Mouse (Mus musculus) hindbrain, embryonic 10.5 days (tissue): ENCODE data around the gene Add3. TPM values are rescaled to one million over a fixed set of nuclear protein-coding genes. Genes with fewer than 3 reads are reported as not detected.

Experiments used
- DNase-seq: peaks from one replicate; pipeline ENCODE4 v3.0.0-alpha.2; 2017; ENCODE audit warnings: low spot score
- H3K27ac ChIP-seq: fragments of 300-500 bp; sonication (generic); 2 replicates; pipeline ENCODE4 v1.5.1; 2016; ENCODE audit warnings: mild to moderate bottlenecking, moderate library complexity
- H3K27me3 ChIP-seq: fragments of 300-500 bp; sonication (generic); 2 replicates; pipeline ENCODE4 v1.6.1; 2016; ENCODE audit warnings: mild to moderate bottlenecking; ENCODE audit not compliant: poor library complexity, insufficient read depth, severe bottlenecking
- H3K36me3 ChIP-seq: fragments of 300-500 bp; sonication (generic); 2 replicates; pipeline ENCODE4 v1.6.1; 2016; ENCODE audit warnings: mild to moderate bottlenecking, moderate library complexity
- H3K4me1 ChIP-seq: fragments of 300-500 bp; sonication (generic); replicated peaks from 2 replicates; pipeline ENCODE4 v1.6.1; 2016; ENCODE audit warnings: mild to moderate bottlenecking
- H3K4me3 ChIP-seq: fragments of 300-500 bp; sonication (generic); 2 replicates; pipeline ENCODE4 v1.5.1; 2016; ENCODE audit warnings: mild to moderate bottlenecking, moderate library complexity
- H3K9me3 ChIP-seq: fragments of 300-500 bp; sonication (generic); 2 replicates; pipeline ENCODE4 v1.6.1; 2016; ENCODE audit warnings: mild to moderate bottlenecking, moderate library complexity
- WGBS: fragments of 180-500 bp; shearing (Covaris S2); methylation state at CpG from one replicate; pipeline ENCODE4 v1.1.7; 2016; 5-methylcytosine and 5-hydroxymethylcytosine counted together
- polyA plus RNA-seq: library from polyadenylated mRNA; unstranded; fragments of >200 nt; fragmentation: Nextera tagmentation; extraction: Ambion mirVana; gene quantifications from 2 replicates; pipeline ENCODE4 v1.2.1, GENCODE M21; 2016

The Add3 gene
- polyA plus RNA-seq, 1 experiment from 2014 or later = 45.9 TPM

GRCm38 (mm10) chr19:53283742-53284141 lies 143.5 kb downstream of the Add3 start:
- WGBS = 87% methylated on average over 7 of the region's 7 CpGs
- H3K27me3 ChIP-seq = peaks cover 12% of the 10 kb centered on the region; the same call in 1 of the 2 replicates
- H3K4me1 ChIP-seq = peaks cover 24% of the 10 kb centered on the region
- H3K4me3 ChIP-seq = no peak overlapping the region
- H3K9me3 ChIP-seq = no peaks in the 10 kb centered on the region
- H3K36me3 ChIP-seq = no peaks in the 10 kb centered on the region
- no peak for DNase-seq
- H3K27ac ChIP-seq = no peak overlapping the region

DNA sequence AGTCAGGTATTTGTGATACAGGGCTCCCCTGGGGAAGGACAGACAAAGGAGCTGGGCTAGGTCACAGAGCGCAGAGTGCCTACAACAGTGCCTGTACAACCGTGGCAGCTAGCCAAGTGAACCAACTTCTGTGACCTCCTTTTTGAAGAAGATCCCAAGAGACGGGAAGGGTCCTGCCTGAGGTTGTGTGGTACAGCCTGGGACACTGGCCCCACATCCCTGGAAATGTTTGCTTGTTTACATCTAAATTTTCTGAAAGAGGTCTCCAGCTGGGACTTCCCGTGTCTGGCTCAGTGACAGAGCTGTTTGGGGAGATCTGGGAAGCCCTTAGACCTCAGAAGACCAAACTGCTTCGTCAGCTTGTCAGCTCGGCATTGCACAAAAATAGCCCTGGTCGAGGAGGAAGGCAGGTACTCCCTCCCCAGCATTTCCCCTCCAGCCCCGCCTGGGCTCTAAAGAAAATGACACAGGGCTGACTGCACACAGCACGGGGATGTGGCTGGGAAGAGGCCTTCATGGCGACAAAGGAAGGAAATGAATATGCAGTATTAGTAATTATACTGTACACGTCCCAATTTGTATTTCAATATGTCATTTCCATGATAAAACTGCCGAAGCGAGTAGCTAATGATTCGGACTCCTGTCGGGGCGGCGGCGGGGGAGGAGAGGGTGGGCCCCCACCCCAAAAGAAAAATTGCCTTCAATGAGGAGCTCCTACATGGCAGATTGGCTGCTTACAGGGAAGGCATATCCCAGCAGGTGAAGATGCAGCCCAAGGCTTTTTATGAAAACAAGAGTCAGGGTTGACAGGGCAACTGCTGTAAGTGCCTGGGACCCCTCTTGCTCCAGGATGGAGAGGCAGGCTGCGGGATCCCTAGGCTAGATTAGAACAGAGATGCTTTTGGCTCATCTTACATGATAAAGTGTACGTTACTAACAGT lies 144.3 kb downstream of the Add3 start:
- H3K4me3 ChIP-seq = no peak overlapping the region
- peak overlapping the region; percentile 23; the same call in 1 of the 2 replicates for H3K27ac ChIP-seq
- no peaks in the 10 kb centered on the region for H3K36me3 ChIP-seq
- WGBS = 35% methylated on average over 20 of the region's 20 CpGs
- H3K9me3 ChIP-seq = no peaks in the 10 kb centered on the region
- no peak for DNase-seq
- H3K4me1 ChIP-seq = peaks cover 19% of the 10 kb centered on the region
- peaks cover 12% of the 10 kb centered on the region; the same call in 1 of the 2 replicates for H3K27me3 ChIP-seq

GRCm38 (mm10) chr19:53296331-53297254 lies 156.3 kb downstream of the Add3 start:
- H3K27me3 ChIP-seq = no peaks in the 10 kb centered on the region
- DNase-seq = no peak
- H3K4me3 ChIP-seq = no peak overlapping the region
- WGBS = 74% methylated on average over 23 of the region's 23 CpGs
- 0 out of 2 replicates have a peak, but pooled peaks cover 7% of the 10 kb centered on the region for H3K4me1 ChIP-seq
- no peaks in the 10 kb centered on the region for H3K9me3 ChIP-seq
- no peaks in the 10 kb centered on the region for H3K36me3 ChIP-seq
- no peak overlapping the region for H3K27ac ChIP-seq

Other genes starting within 250 kb of the Add3 start
- gene Xpnpep1, start 100.2 kb upstream of the Add3 start, polyA plus RNA-seq = 153 and 156 TPM in 2 replicates
- 33.3 and 47.9 TPM in 2 replicates for gene Mxi1, start 170.1 kb downstream of the Add3 start, polyA plus RNA-seq
- gene Gm10197, start 231.3 kb downstream of the Add3 start, polyA plus RNA-seq = not detected in 2 replicates